Mouse (Mus musculus) layer of hippocampus, postnatal 25 days (tissue): ENCODE data around the gene Cxadr. TPM values are rescaled to one million over a fixed set of nuclear protein-coding genes. Genes with fewer than 3 reads are reported as not detected.

Source experiments
- DNase-seq, 2 experiments: peaks; one replicate each; pipeline ENCODE4 v3.0.0; 2022; ENCODE audit warnings: mixed read lengths in 2 of 2, low spot score in 1 of 2; ENCODE audit errors: extremely low spot score in 1 of 2
- total RNA-seq, 2 experiments: library from RNA; stranded (reverse); gene quantifications; 2 replicates each; pipeline ENCODE4 v1.2.3; 2021

Cxadr gene
- total RNA-seq, 2 experiments from 2014 or later: 18.0 to 24.3 TPM

DNA sequence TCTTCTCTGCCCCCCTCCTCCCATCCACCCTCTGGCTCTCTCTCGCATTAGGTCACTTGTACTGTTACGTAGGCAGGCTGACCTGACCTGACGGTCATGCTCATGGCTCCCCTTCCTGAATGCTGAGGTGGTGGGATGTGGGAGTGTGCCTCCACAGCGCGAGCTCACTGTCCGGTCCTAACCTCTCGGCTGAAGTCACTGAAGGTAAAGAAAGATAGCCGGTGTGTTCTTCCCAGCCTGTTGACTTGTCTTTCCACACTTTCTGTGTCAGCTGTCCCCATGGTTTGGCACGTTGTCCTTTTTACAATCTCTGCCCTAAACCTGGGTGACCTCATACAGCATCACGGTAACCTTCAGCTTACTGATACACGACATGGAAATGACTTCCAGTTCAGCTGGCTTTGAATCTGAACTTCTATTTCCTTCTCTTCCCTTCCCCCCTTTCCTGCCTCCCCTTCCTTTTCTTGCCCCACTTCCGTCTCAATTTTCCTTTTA, 4.4 kb downstream of the Cxadr start:
- no peak for DNase-seq

GRCm38 (mm10) chr16:78306606-78307005, 5.3 kb downstream of the Cxadr start:
- DNase-seq: no peak

- no peak for DNase-seq
Observed at GRCm38 (mm10) chr16:78307476-78308192, 6.3 kb downstream of the Cxadr start.

DNA sequence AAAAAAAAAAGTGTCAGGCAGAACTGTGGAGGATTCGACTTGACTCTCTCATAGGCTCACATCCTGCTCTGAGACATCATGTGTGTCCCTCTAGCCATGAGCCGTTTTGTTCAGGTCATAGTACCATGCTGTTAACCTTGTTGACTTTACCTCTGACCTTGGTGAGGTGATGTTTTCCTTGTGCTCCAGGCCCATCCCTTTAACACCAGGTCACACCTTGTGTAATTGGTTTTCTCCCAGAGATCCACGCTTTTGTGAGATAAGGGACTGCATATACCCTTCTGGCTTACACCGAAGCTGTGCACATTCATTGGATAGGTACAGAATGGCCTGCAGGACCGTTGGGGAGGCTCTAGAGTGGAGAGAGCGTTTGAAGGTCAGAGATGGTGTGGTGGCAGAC, 8.0 kb downstream of the Cxadr start:
- no peak for DNase-seq

GRCm38 (mm10) chr16:78313135-78313887, 12.0 kb downstream of the Cxadr start:
- no peak for DNase-seq

DNA sequence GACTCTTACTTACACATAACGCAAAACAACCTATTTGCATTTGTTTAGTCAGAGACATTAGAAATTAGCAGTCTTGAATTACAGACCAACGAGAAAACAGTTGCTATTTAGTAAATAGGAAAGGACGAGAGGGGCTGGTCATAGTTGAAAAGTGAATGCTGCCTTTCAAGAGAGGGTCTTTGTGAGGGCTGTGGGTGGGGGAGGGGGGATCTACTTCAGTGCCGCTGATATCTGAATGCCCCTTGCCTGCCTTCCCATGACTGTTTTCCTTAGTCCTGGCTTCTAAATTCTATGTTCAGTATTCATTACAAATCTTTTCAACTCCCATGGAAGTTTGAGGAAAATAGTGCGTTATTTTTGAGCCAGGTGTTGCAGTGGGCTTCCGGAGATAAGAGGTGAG, 12.7 kb downstream of the Cxadr start:
- no peak for DNase-seq

DNA sequence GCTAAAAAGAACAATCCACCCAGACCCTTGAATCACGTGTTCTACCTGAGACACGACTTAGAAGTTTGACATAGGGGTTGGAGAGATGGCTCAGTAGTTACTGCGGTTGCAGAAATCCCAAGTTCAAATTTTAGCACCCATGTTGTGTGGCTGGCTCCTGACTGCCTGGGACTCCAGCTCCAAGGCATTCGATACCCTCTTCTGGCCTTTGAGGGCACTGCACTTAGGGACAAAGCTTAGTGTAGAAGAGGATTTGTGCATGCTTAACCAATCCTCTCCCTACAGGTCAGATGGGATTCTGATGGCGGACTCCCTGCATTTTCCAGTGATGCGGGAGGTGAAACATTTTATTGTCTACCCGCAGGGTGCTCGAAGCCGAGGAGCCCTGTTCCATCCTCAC, 15.6 kb downstream of the Cxadr start:
- DNase-seq: peak in 1 of 2 experiments; percentile 66

DNA sequence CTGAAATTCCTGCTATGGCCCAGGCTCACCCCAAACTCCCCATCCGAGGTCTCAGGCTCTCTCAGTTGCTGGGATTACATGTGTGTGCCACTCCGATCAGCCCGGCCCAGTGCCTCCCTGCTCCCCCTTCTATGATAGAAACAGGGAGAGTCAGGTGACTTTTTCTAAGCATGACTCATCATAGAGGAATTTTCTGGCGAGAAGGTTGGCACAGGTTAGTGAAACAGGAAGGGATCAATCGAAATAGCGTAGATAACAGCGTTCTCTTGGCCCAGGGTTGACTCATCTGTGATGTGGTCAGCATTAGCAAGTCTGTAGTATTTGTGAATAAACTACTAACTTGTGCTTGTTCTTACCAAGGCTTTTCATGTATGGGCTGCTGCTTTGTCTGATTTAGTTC, 16.7 kb downstream of the Cxadr start:
- DNase-seq: no peak

DNA sequence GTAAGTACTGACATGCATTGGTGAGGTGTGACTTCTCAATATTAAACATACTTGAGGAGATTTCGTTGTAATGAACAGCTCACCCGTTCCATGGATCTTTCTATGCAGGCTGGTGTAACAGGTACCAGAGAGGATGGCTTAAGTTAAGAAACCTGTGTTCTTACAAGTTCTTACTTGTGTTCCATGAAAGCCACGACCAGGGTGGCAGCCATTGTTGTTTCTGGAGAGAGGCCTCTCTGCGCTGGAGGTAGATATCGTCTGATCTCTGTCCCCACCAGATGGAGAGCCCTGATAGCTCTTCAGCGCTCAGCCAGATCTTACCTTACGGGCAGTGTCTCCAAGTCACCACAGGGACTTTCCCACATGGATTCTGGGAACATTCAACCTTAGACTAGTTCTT, 18.4 kb downstream of the Cxadr start:
- no peak for DNase-seq

DNA sequence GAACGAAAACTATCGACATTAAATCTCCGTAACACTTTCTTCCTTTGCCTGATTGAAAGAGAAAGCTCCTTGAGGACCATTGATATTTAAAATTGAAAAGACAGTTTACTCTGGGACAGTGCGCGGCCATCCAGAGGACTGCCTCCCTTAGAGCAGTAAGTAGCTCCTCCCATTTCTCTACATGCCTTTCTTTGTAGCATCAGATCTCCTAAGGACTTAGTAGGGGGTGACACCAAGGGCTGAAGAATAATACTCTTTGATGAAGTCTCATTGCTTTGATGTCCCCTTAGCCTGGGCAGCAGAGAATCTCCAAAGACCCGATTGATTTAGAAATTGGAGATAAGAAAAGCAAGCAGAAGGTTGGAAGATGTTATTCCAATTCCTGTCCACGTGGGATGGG, 20.3 kb downstream of the Cxadr start:
- DNase-seq: no peak

DNA sequence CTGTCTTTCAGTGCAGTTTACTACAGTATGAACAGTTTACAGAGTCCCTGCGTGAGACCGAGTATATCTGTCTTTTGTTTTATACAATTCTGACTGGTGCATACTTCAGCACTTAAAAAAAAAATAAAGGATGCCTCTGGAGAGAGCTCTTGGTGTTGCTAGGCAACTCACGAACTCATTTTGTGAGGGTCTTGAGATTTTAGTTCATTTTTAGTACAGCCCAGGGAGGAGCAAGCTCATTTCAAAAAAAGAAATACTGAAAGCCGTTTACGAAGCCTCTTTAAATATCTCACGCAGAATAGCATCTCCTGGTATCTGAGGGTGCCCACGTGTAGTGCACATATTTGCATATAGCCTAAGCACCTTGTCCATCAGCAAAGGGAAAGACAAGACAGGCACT, 20.9 kb downstream of the Cxadr start:
- no peak for DNase-seq

DNA sequence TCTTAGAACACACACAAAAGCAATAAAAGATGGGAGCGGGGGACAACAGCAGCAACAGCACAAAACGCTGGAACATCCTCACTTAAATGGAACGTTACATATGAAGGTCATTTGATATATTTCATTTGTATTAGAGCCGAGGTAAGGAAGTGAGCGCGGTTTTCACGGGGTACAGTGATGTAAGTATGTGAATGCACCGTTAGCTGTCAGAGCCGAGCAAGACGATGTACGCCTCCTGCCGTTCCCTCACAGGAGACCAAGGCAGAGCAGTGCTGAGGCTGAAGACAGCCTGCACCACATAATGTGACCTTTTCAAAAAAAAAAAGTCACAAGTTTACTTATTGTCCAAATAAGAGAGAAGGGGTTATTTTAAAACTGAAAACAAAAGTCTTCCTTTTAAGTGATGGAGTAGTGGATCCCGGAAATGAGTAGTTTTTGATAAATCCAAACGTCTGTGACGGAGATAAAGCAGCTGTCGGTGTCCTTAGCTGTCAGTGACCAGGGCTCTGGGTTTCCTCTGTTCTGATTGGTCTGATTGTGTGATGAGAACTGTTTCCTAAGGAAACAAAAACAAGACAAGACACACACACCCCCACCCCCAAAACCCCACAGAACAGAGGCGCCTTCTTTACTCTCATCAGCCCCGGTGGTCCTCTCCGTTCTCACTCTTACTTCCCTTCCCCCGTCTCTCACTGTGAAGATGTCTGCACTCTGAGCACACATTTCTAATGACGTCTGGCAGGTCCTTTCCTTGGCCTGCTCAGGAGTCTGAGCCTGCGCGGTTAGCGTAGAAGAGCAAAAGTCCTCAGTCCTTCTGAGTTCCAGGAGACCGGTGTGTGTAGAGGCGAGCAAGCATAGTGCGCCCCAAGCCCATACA, 24.9 kb downstream of the Cxadr start:
- DNase-seq: no peak

GRCm38 (mm10) chr16:78327562-78327961, 26.3 kb downstream of the Cxadr start:
- DNase-seq: no peak

- DNase-seq: no peak
Observed at GRCm38 (mm10) chr16:78327999-78328398, 26.7 kb downstream of the Cxadr start.

DNA sequence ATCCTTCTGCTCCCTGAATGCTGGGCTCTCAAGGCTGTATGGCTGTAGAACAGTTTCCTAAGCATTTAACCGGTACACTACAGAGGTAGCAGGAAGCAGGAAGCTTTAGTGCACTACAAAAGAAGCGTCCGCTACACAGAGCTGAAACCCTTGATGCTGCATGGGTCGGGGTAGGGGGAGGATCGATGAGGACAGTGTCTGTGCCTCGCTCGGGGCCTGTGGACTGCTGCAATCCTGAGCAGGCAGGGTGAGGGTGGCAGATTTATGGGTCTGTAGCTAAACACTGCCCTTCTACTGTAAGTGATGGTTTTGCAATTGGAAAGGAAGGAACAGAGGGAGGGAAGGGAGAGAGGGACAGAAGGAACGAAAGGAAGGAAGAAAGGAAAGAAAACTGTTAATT, 35.9 kb downstream of the Cxadr start:
- DNase-seq: no peak

DNA sequence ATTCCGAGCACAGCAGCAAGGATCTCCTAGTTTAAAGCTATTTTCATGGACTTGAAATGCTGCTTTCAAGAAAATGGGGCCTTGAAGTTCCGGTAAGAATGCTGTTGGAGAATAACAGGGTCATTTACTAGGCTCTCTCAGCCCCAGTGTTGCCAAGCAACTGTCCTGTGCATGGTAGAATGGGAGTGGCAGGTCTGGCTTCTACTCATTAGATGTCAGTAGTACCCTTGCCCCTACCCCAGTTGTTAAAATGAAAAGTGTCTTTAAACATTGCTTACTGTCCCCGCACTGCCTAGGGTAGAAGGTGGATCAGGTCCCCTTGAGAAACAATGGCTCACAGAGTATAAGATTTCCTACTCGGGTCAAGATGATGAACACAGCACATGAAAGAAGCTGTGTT, 40.1 kb downstream of the Cxadr start:
- DNase-seq: no peak

DNA sequence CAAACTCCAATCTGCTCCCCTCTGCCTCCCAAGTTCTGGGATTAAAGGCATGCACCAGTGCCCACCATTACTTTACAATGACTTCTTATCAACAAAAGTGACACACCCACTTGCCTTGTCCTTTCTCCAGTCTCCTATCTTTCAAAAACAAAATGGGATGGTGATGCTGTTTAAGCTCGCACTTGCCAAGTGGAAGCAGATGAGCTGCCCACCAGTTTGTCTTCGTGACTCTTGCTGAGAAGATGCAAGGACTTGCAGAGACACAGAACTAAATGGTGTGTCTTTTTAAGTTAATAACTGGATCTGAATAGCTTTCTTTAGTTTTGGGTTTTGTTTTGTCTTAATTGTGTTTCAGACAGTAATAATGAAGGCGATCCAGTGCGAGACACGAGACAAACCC, 41.5 kb downstream of the Cxadr start:
- DNase-seq: no peak

- no peak for DNase-seq
Observed at GRCm38 (mm10) chr16:78343792-78344191, 42.5 kb downstream of the Cxadr start.

GRCm38 (mm10) chr16:78346662-78347327, 45.5 kb downstream of the Cxadr start:
- no peak for DNase-seq

- no peak for DNase-seq
Observed at GRCm38 (mm10) chr16:78347328-78347926, 46.1 kb downstream of the Cxadr start.
